Comparison of ENCODE assay signal across 9 mouse cellular contexts in genomic region chr19:46969286-46969985, GRCm38 (mm10). TPM values are rescaled to one million over a fixed set of nuclear protein-coding genes. Genes with fewer than 3 reads are reported as not detected.
DNase-seq lines count a peak whose midpoint lies in the region; ATAC-seq and TF ChIP-seq lines count a peak whose summit lies in the region.
"Had no signal": no experiment of that assay in that cellular context is flagged by ENCODE, and none has a peak within 500 bp of the region (broad histone marks: within the 10 kb centered on the region; RNA-seq: fewer than 3 reads in every experiment).

No protein-coding gene starts in this region.

- peaks cover 25% of the 10 kb centered on the region for H3K4me1 ChIP-seq in midbrain, embryonic 12.5 days
- H3K4me1 ChIP-seq in midbrain, postnatal 0 days (ENCODE audit: insufficient read depth, low read length): peaks cover 11% of the 10 kb centered on the region
- peaks cover 24% of the 10 kb centered on the region for H3K4me1 ChIP-seq in heart, embryonic 11.5 days (ENCODE audit: control insufficient read depth, insufficient read depth, low read length)
- H3K4me1 ChIP-seq in kidney, postnatal 0 days (replicated peaks; ENCODE audit: insufficient read depth, low read length): peaks cover 8% of the 10 kb centered on the region; the same call in 1 of the 2 replicates

- no peak for TF ChIP-seq CTCF in midbrain, postnatal 0 days (IDR thresholded peaks at IDR 0.05)
- TF ChIP-seq CTCF in kidney, postnatal 0 days (IDR thresholded peaks at IDR 0.05; ENCODE audit: low read depth): no peak

- H3K4me2 ChIP-seq in midbrain, embryonic 12.5 days (replicated peaks): no peak overlapping the region
- no peak overlapping the region for H3K4me2 ChIP-seq in midbrain, postnatal 0 days (ENCODE audit: low read depth, low read length, poor library complexity, severe bottlenecking)
- H3K4me2 ChIP-seq in heart, embryonic 11.5 days: peak overlapping the region; percentile 4; the same call in 1 of the 2 replicates
- H3K4me2 ChIP-seq in kidney, postnatal 0 days (ENCODE audit: low read length): peak overlapping the region; percentile 18
- H3K4me2 ChIP-seq: midbrain, embryonic 13.5 days had no signal

- H3K36me3 ChIP-seq in midbrain, embryonic 12.5 days: no peaks in the 10 kb centered on the region
- H3K36me3 ChIP-seq in midbrain, postnatal 0 days (ENCODE audit: insufficient read depth, low read length): no peaks in the 10 kb centered on the region
- H3K36me3 ChIP-seq in heart, embryonic 11.5 days (ENCODE audit: control insufficient read depth, insufficient read depth, low read length): no peaks in the 10 kb centered on the region
- H3K36me3 ChIP-seq in kidney, postnatal 0 days (ENCODE audit: insufficient read depth, low read length): no peaks in the 10 kb centered on the region
- no peaks in the 10 kb centered on the region for H3K36me3 ChIP-seq in splenic B cell, adult 2 months (ENCODE audit: control insufficient read depth, insufficient read depth, low read length, poor library complexity, severe bottlenecking)
- H3K36me3 ChIP-seq: midbrain, embryonic 13.5 days had no signal

- no peak for DNase-seq in midbrain, postnatal 0 days (ENCODE audit: low spot score)
- peak; percentile 33 for DNase-seq in kidney, postnatal 0 days (ENCODE audit: low spot score)
- peak; percentile 56 for DNase-seq in splenic B cell, adult 2 months (ENCODE audit: low read depth, low spot score)
- no peak for DNase-seq in spleen, postnatal 36 days (ENCODE audit: low spot score in 2 of 2)
- DNase-seq: right cerebral cortex, postnatal 14 days had no signal

- no peak overlapping the region for H3K9ac ChIP-seq in midbrain, embryonic 12.5 days (replicated peaks)
- no peak overlapping the region for H3K9ac ChIP-seq in midbrain, postnatal 0 days (replicated peaks; ENCODE audit: low read length, poor library complexity, severe bottlenecking)
- no peak overlapping the region for H3K9ac ChIP-seq in heart, embryonic 11.5 days (ENCODE audit: low read depth, low read length)
- H3K9ac ChIP-seq in kidney, postnatal 0 days (ENCODE audit: low read depth, low read length): no peak overlapping the region
- H3K9ac ChIP-seq: midbrain, embryonic 13.5 days had no signal

- no peaks in the 10 kb centered on the region for H3K9me3 ChIP-seq in midbrain, embryonic 12.5 days
- no peaks in the 10 kb centered on the region for H3K9me3 ChIP-seq in midbrain, postnatal 0 days (ENCODE audit: low read length)
- H3K9me3 ChIP-seq in heart, embryonic 11.5 days (replicated peaks; ENCODE audit: control insufficient read depth, low read length): no peaks in the 10 kb centered on the region
- no peaks in the 10 kb centered on the region for H3K9me3 ChIP-seq in kidney, postnatal 0 days (replicated peaks; ENCODE audit: low read length)
- H3K9me3 ChIP-seq: midbrain, embryonic 13.5 days had no signal

- 83% methylated on average over 22 of the region's 22 CpGs for WGBS in midbrain, embryonic 12.5 days
- 85% methylated on average over 22 of the region's 22 CpGs for WGBS in midbrain, postnatal 0 days
- WGBS in heart, embryonic 11.5 days (ENCODE audit: insufficient replicate concordance): 62% methylated on average over 22 of the region's 22 CpGs
- 52% methylated on average over 22 of the region's 22 CpGs for WGBS in kidney, postnatal 0 days

- H3K27ac ChIP-seq in midbrain, embryonic 12.5 days (replicated peaks): peak overlapping the region; percentile 70; the same call in 1 of the 2 replicates
- H3K27ac ChIP-seq in midbrain, postnatal 0 days (ENCODE audit: low read depth, low read length): no peak overlapping the region
- peak overlapping the region; percentile 62; the same call in 1 of the 2 replicates for H3K27ac ChIP-seq in heart, embryonic 11.5 days (ENCODE audit: low read depth, low read length)
- no peak overlapping the region for H3K27ac ChIP-seq in kidney, postnatal 0 days

- ATAC-seq in midbrain, embryonic 12.5 days (ENCODE audit: low FRiP score, low read depth): no peak
- ATAC-seq in midbrain, postnatal 0 days (ENCODE audit: low FRiP score): no peak
- ATAC-seq in heart, embryonic 11.5 days (replicated peaks; ENCODE audit: insufficient number of reproducible peaks, low FRiP score, low TSS enrichment): no peak
- ATAC-seq in kidney, postnatal 0 days (replicated peaks; ENCODE audit: low FRiP score, low read depth): 0 out of 2 replicates have a peak, but pooled peaks have one; percentile 22
- no peak for ATAC-seq in activated CD4-positive, CD25-positive, alpha-beta regulatory T cell, adult 4 months

- no peak overlapping the region for H3K4me3 ChIP-seq in midbrain, embryonic 12.5 days
- no peak overlapping the region for H3K4me3 ChIP-seq in midbrain, postnatal 0 days (ENCODE audit: low read depth, low read length)
- H3K4me3 ChIP-seq in heart, embryonic 11.5 days (ENCODE audit: low read depth, low read length): no peak overlapping the region
- no peak overlapping the region for H3K4me3 ChIP-seq in kidney, postnatal 0 days (replicated peaks; ENCODE audit: low read depth, low read length)
- H3K4me3 ChIP-seq: midbrain, embryonic 13.5 days had no signal

- H3K27me3 ChIP-seq in midbrain, embryonic 12.5 days: no peaks in the 10 kb centered on the region
- no peaks in the 10 kb centered on the region for H3K27me3 ChIP-seq in midbrain, postnatal 0 days (ENCODE audit: insufficient read depth, low read length)
- no peaks in the 10 kb centered on the region for H3K27me3 ChIP-seq in heart, embryonic 11.5 days (ENCODE audit: control insufficient read depth, insufficient read depth, low read length)
- H3K27me3 ChIP-seq in kidney, postnatal 0 days (ENCODE audit: insufficient read depth, low read length): no peaks in the 10 kb centered on the region
- no peaks in the 10 kb centered on the region for H3K27me3 ChIP-seq in splenic B cell, adult 2 months (ENCODE audit: control insufficient read depth, insufficient read depth, low read length, poor library complexity, severe bottlenecking)
- H3K27me3 ChIP-seq: midbrain, embryonic 13.5 days had no signal

RNA-seq across cellular contexts. Expression of gene Ina, which starts 45.1 kb away (rescaled TPM):
- 368 and 390 TPM in 2 replicates for polyA plus RNA-seq in midbrain, embryonic 12.5 days (2016; fragmentation: Nextera tagmentation; extraction: Ambion mirVana)
- 229 and 248 TPM in 2 replicates for total RNA-seq in midbrain, postnatal 0 days (2014; rRNA removed)
- polyA plus RNA-seq in midbrain, postnatal 0 days (2015; fragmentation: Nextera tagmentation; extraction: Ambion mirVana): 294 and 310 TPM in 2 replicates
- polyA plus RNA-seq in heart, embryonic 11.5 days (2014; fragmentation: Nextera tagmentation; extraction: Ambion mirVana): 0.43 and 0.73 TPM in 2 replicates
- 0.05 and 0.24 TPM in 2 replicates for polyA plus RNA-seq in kidney, postnatal 0 days (2015; fragmentation: Nextera tagmentation; extraction: Ambion mirVana)
- polyA plus RNA-seq in activated CD4-positive, CD25-positive, alpha-beta regulatory T cell, adult 4 months (2017; shearing (Covaris generic)): not detected

RNA-seq across cellular contexts. Expression of gene Nt5c2, which starts 45.5 kb away (rescaled TPM):
- 79.8 and 84.8 TPM in 2 replicates for polyA plus RNA-seq in midbrain, embryonic 12.5 days (2016; fragmentation: Nextera tagmentation; extraction: Ambion mirVana)
- total RNA-seq in midbrain, postnatal 0 days (2014; rRNA removed): 64.1 and 68.1 TPM in 2 replicates
- 81.8 and 83.0 TPM in 2 replicates for polyA plus RNA-seq in midbrain, postnatal 0 days (2015; fragmentation: Nextera tagmentation; extraction: Ambion mirVana)
- 80.7 and 82.3 TPM in 2 replicates for polyA plus RNA-seq in heart, embryonic 11.5 days (2014; fragmentation: Nextera tagmentation; extraction: Ambion mirVana)
- 68.4 and 87.5 TPM in 2 replicates for polyA plus RNA-seq in kidney, postnatal 0 days (2015; fragmentation: Nextera tagmentation; extraction: Ambion mirVana)
- 10 to 100 TPM; 22.6 to 25.4 TPM for polyA plus RNA-seq in activated CD4-positive, CD25-positive, alpha-beta regulatory T cell, adult 4 months (2017; shearing (Covaris generic))

Comparison
In these comparisons a context has a peak if more than half of its experiments do, and no peak if none do; other contexts are left out.
1. H3K27ac ChIP-seq: peak in midbrain, embryonic 12.5 days (single experiment) and heart, embryonic 11.5 days (single experiment); none in midbrain, postnatal 0 days (single experiment) and kidney, postnatal 0 days (single experiment).
2. H3K4me2 ChIP-seq: peak in heart, embryonic 11.5 days (single experiment) and kidney, postnatal 0 days (single experiment); none in midbrain, embryonic 12.5 days (single experiment) and midbrain, postnatal 0 days (single experiment).
3. DNase-seq: peak in kidney, postnatal 0 days (single experiment) and splenic B cell, adult 2 months (single experiment); none in midbrain, postnatal 0 days (single experiment) and spleen, postnatal 36 days (0 of 2).
4. RNA of gene Ina, which starts 45.1 kb away (polyA plus RNA-seq): 368 to 390 TPM in midbrain, embryonic 12.5 days and 294 to 310 TPM in midbrain, postnatal 0 days; 0.43 to 0.73 TPM in heart, embryonic 11.5 days, 0.05 to 0.24 TPM in kidney, postnatal 0 days and not detected in activated CD4-positive, CD25-positive, alpha-beta regulatory T cell, adult 4 months; every median in the first group is over 100 times any median in the second.